Mouse (Mus musculus) neural tube, embryonic 11.5 days (tissue): ENCODE data around the gene Fbrsl1. TPM values are rescaled to one million over a fixed set of nuclear protein-coding genes. Genes with fewer than 3 reads are reported as not detected.

Experiments
- ATAC-seq: fragments of 200-750 bp; cut with Nextera tagmentation; 2 replicates; pipeline ENCODE4 v1.8.0; 2017; ENCODE audit warnings: moderate number of reproducible peaks, mild to moderate bottlenecking, moderate TSS enrichment, moderate library complexity; ENCODE audit not compliant: insufficient read depth, low FRiP score, low TSS enrichment
- DNase-seq: peaks from one replicate; pipeline ENCODE4 v3.0.0-alpha.2; 2015; ENCODE audit warnings: low spot score
- H3K27ac ChIP-seq: fragments of 300-500 bp; sonication (generic); 2 replicates; pipeline ENCODE4 v1.5.1; 2014; ENCODE audit warnings: low read depth, mild to moderate bottlenecking, low read length
- H3K27me3 ChIP-seq: fragments of 300-500 bp; sonication (generic); 2 replicates; pipeline ENCODE4 v1.6.1; 2014; ENCODE audit warnings: mild to moderate bottlenecking, low read length, mixed read lengths; ENCODE audit not compliant: control insufficient read depth, insufficient read depth
- H3K36me3 ChIP-seq: fragments of 300-500 bp; sonication (generic); 2 replicates; pipeline ENCODE4 v1.6.1; 2014; ENCODE audit warnings: mild to moderate bottlenecking, low read length, moderate library complexity, mixed read lengths; ENCODE audit not compliant: control insufficient read depth, insufficient read depth
- H3K4me1 ChIP-seq: fragments of 300-500 bp; sonication (generic); 2 replicates; pipeline ENCODE4 v1.6.1; 2014; ENCODE audit warnings: low read length, mixed read lengths; ENCODE audit not compliant: control insufficient read depth, insufficient read depth
- H3K4me2 ChIP-seq: fragments of 300-500 bp; sonication (generic); 2 replicates; pipeline ENCODE4 v1.6.1; 2014; ENCODE audit warnings: low read depth, mild to moderate bottlenecking, moderate library complexity
- H3K4me3 ChIP-seq: fragments of 300-500 bp; sonication (generic); 2 replicates; pipeline ENCODE4 v1.5.1; 2014; ENCODE audit warnings: low read depth, low read length
- H3K9ac ChIP-seq: fragments of 300-500 bp; sonication (generic); 2 replicates; pipeline ENCODE4 v1.6.1; 2014; ENCODE audit warnings: mild to moderate bottlenecking, low read length
- H3K9me3 ChIP-seq: fragments of 300-500 bp; sonication (generic); 2 replicates; pipeline ENCODE4 v1.6.1; 2016; ENCODE audit warnings: low read length; ENCODE audit not compliant: control insufficient read depth
- WGBS: fragments of 180-500 bp; shearing (Covaris S2); extraction: QIAGEN DNeasy Blood & Tissue Kit; methylation state at CpG from one replicate; pipeline ENCODE4 v1.1.7; 2014; 5-methylcytosine and 5-hydroxymethylcytosine counted together
- polyA plus RNA-seq: library from polyadenylated mRNA; unstranded; fragments of >200 nt; fragmentation: Nextera tagmentation; extraction: Ambion mirVana; gene quantifications from 2 replicates; pipeline ENCODE4 v1.2.1, GENCODE M21; 2014

Gene Fbrsl1
- polyA plus RNA-seq, 1 experiment from 2014 or later, result 25.4 TPM

DNA sequence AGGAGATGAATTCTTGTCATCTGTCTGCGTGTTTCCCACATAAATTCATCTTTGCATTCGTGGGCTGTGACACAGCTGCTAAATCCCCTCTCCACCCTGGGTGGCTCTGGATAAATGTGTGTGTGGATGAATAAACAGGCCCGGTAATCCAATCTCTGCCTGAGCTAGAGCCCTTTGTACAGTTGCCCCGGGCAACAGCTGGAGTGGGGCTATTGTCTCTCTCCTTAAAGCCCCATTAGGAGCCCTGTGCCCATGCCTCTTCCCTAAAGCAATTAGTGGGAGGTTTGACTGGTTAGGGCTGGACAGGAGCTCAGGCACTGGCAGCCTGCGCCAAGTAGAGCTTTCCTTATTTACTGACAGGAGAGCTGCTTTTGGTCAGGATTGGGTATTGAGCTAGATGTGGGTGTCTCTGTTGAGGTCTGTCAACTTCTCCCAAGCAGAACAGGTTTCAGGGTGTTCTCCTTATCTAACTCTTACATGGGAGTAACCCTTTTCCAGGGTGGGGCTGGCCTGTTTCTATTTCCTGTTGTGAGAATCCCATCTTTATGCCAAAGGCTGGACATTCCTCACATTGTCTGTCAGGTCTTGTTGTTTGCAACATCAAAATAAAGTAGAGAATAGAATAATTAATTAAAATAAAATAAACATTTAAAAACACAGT lies 38.5 kb upstream of the Fbrsl1 start:
- 18% methylated on average over 5 of the region's 5 CpGs for WGBS
- H3K27ac ChIP-seq, result no peak overlapping the region
- peaks cover 1% of the 10 kb centered on the region for H3K27me3 ChIP-seq
- no peaks in the 10 kb centered on the region for H3K36me3 ChIP-seq
- H3K4me1 ChIP-seq, result peaks cover 6% of the 10 kb centered on the region; the same call in 1 of the 2 replicates
- no peak overlapping the region for H3K4me2 ChIP-seq
- DNase-seq (peak; percentile 73), ATAC-seq (peak; percentile 64)
- no peak overlapping the region for H3K4me3 ChIP-seq
- H3K9me3 ChIP-seq, result no peaks in the 10 kb centered on the region
- no peak overlapping the region; the same call in 1 of the 2 replicates for H3K9ac ChIP-seq

GRCm38 (mm10) chr5:110484711-110485110 lies 36.4 kb upstream of the Fbrsl1 start:
- Histone ChIP-seq H3K9ac (no peak overlapping the region), H3K36me3 (no peaks in the 10 kb centered on the region), H3K27ac (no peak overlapping the region), H3K9me3 (no peaks in the 10 kb centered on the region), H3K4me3 (no peak overlapping the region), H3K4me2 (no peak overlapping the region), H3K4me1 (peaks cover 6% of the 10 kb centered on the region; the same call in 1 of the 2 replicates), H3K27me3 (peaks cover 7% of the 10 kb centered on the region)
- WGBS, result 75% methylated on average over 3 of the region's 3 CpGs
- DNase-seq, result no peak
- ATAC-seq, result no peak

DNA sequence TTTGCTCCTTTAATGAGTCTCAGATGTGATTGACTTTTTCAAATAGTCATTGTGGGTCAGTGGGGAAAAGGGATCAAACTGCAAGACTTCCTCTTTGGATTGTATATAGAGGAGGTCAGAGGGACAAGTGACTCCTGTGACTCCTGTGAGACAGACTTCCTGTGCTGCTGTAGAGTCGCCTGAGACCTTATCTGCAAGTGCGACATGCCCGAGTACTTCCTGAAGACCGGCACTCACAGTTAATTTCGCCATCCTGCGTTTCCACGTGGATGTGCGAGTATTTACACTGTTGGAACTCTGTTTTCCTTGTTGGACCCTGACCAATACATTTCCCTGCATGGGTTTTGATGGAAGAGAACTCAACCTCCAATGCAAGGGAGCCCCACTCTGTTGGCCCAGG lies 30.9 kb upstream of the Fbrsl1 start:
- WGBS, result 87% methylated on average over 8 of the region's 8 CpGs
- Histone ChIP-seq H3K36me3 (no peaks in the 10 kb centered on the region), H3K27ac (no peak overlapping the region), H3K9me3 (no peaks in the 10 kb centered on the region), H3K9ac (no peak overlapping the region), H3K4me1 (no peaks in the 10 kb centered on the region), H3K27me3 (peaks cover 7% of the 10 kb centered on the region), H3K4me3 (no peak overlapping the region), H3K4me2 (no peak overlapping the region)
- DNase-seq (no peak), ATAC-seq (no peak)

- H3K9me3 ChIP-seq, result no peaks in the 10 kb centered on the region
- ATAC-seq, result no peak
- H3K27ac ChIP-seq, result no peak overlapping the region
These were observed 25.9 kb upstream of the Fbrsl1 start for GRCm38 (mm10) chr5:110474156-110474555.

DNA sequence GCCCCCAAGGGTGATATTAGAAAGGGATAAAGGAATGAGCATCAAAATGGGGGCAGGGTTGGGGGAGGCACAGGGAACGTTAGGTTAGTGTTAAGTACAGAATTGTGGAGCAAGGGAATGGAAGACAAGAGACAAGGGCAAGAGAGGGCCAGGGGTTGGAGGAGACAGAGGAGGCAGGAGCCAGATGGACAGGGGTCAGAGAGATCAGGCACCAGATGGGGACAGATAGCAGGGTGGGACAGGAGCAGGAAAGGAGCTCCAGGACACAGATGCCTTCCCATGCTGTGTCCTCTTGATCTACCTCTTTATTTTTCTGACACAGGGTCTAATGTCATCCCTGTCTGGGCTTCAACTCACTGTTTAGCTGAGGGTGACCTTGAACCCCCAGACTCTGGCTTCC lies 24.5 kb upstream of the Fbrsl1 start:
- H3K9ac ChIP-seq, result no peak overlapping the region
- peaks cover 12% of the 10 kb centered on the region for H3K4me1 ChIP-seq
- ATAC-seq, result no peak
- H3K4me3 ChIP-seq, result no peak overlapping the region
- no peaks in the 10 kb centered on the region for H3K36me3 ChIP-seq
- no peaks in the 10 kb centered on the region for H3K27me3 ChIP-seq
- no peak for DNase-seq
- H3K9me3 ChIP-seq, result no peaks in the 10 kb centered on the region
- no peak overlapping the region for H3K27ac ChIP-seq
- WGBS, result 10% methylated on average over 1 of the region's 1 CpGs
- no peak overlapping the region for H3K4me2 ChIP-seq

More at GRCm38 (mm10) chr5:110474156-110474555, 25.9 kb upstream of the Fbrsl1 start:
- Histone ChIP-seq H3K4me1 (peaks cover 12% of the 10 kb centered on the region), H3K9ac (no peak overlapping the region), H3K27me3 (no peaks in the 10 kb centered on the region), H3K36me3 (no peaks in the 10 kb centered on the region), H3K4me3 (no peak overlapping the region), H3K4me2 (no peak overlapping the region)
- WGBS, result 74% methylated on average over 11 of the region's 11 CpGs
- DNase-seq, result no peak

DNA sequence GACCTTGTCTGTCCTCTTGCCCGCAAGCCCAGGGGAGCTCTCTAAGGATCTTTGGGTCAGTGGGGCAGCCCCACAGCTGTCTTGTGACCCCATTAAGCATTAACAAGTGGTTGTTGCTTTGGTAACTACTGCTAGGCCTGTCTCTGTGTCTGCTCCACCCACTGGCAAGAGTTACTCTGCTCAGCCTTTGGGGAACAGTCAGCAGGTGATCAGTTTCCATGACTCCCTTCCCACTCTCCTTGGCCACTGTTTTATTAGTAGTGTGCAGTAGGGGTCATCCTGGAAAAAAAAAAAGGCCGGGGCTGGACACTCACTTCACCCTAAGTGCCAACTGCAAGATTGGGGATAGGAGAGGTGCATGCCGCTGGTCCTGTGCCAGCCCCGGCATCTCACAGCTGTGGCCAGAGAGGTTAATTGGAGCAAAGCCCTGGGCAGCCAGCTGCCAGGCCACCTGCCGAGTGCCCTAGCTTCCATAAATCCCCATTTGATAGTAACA lies 23.7 kb upstream of the Fbrsl1 start:
- Histone ChIP-seq H3K4me1 (peaks cover 12% of the 10 kb centered on the region), H3K27ac (no peak overlapping the region), H3K9me3 (no peaks in the 10 kb centered on the region), H3K4me2 (no peak overlapping the region), H3K4me3 (no peak overlapping the region), H3K9ac (no peak overlapping the region), H3K27me3 (no peaks in the 10 kb centered on the region), H3K36me3 (no peaks in the 10 kb centered on the region)
- ATAC-seq, result no peak
- WGBS, result 14% methylated on average over 5 of the region's 5 CpGs
- DNase-seq, result no peak

- Histone ChIP-seq H3K36me3 (no peaks in the 10 kb centered on the region), H3K4me1 (peaks cover 12% of the 10 kb centered on the region), H3K9me3 (no peaks in the 10 kb centered on the region), H3K4me3 (no peak overlapping the region), H3K4me2 (no peak overlapping the region), H3K9ac (no peak overlapping the region), H3K27ac (no peak overlapping the region), H3K27me3 (no peaks in the 10 kb centered on the region)
- 18% methylated on average over 4 of the region's 4 CpGs for WGBS
- ATAC-seq, result no peak
- DNase-seq, result no peak
These were observed 23.0 kb upstream of the Fbrsl1 start for GRCm38 (mm10) chr5:110471285-110471684.

DNA sequence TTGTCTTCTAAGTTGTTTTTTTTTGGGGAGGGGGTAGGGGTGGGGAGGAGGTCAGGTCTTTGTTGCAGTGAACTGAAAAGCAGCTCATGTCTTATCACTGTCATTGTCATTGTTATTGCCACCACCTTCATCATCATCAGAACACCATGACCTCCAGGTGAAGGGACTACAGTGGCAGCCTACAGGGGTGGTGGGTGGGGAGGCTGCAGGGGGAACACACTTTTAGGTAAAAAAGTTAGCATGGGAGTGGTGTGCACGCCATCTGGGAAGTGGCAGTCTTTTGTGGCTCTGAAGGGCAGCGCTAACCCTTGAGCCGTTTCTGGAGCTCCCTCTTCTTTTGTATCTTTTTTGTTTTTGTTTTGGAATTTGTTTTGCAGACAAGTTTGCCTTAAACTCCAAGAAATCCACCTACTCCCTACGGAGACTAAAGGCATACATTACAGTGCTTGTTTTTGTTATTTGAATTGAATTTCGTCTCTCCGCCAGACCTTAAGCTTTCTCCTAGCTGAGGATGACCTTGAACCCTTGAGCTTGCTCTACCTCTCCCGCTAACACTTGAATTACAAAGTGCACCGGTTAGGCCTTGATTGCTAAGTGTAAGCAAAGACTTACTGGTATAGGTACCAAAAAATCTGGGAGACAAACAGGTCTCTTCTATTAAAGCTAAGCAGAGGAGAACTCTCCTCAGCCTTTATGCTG lies 21.1 kb upstream of the Fbrsl1 start:
- 80% methylated on average over 8 of the region's 8 CpGs for WGBS
- H3K36me3 ChIP-seq, result no peaks in the 10 kb centered on the region
- no peak overlapping the region for H3K27ac ChIP-seq
- DNase-seq (no peak), ATAC-seq (no peak)
- no peak overlapping the region for H3K4me2 ChIP-seq
- H3K27me3 ChIP-seq, result no peaks in the 10 kb centered on the region
- peaks cover 12% of the 10 kb centered on the region for H3K4me1 ChIP-seq
- no peaks in the 10 kb centered on the region for H3K9me3 ChIP-seq
- H3K9ac ChIP-seq, result no peak overlapping the region
- H3K4me3 ChIP-seq, result no peak overlapping the region

DNA sequence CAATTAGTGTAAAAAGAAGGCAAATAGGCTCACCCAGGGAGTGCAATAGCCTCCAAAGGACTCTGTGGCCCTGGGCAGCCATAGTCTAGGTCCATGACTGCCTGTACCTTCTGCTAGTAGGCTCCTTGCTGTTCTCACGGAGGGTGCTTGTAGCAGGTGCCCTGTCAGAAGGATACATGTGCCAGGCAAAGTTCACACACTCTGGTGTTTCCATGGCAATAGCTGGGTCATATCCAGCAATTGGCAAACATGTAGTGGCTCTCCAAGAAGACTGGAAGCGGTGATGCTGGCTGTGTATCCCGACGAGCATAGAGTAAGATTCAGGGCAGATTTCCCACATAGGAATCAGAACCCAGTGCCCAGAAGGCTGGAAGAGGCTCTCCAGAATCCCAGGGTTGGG lies 20.0 kb upstream of the Fbrsl1 start:
- H3K27ac ChIP-seq, result no peak overlapping the region
- no peaks in the 10 kb centered on the region for H3K36me3 ChIP-seq
- H3K4me3 ChIP-seq, result no peak overlapping the region
- ATAC-seq (no peak), DNase-seq (no peak)
- no peaks in the 10 kb centered on the region for H3K9me3 ChIP-seq
- WGBS, result 80% methylated on average over 4 of the region's 4 CpGs
- no peak overlapping the region for H3K9ac ChIP-seq
- no peak overlapping the region for H3K4me2 ChIP-seq
- H3K27me3 ChIP-seq, result no peaks in the 10 kb centered on the region
- peaks cover 12% of the 10 kb centered on the region for H3K4me1 ChIP-seq
